Mouse (Mus musculus) G1E (cell line): ENCODE measurements around the gene Arfgef2. TPM values are rescaled to one million over a fixed set of nuclear protein-coding genes. Genes with fewer than 3 reads are reported as not detected.

Experiments
- ATAC-seq: 2 replicates; pipeline ENCODE4 v1.8.0; 2016; ENCODE audit warnings: mild to moderate bottlenecking; ENCODE audit not compliant: insufficient number of reproducible peaks, poor library complexity, low FRiP score, severe bottlenecking; ENCODE audit errors: extremely low read depth
- DNase-seq: peaks from one replicate; pipeline ENCODE4 v3.0.0; 2012; ENCODE audit warnings: low spot score
- H3K27me3 ChIP-seq: 2 replicates; pipeline ENCODE4 v1.6.1; 2012; ENCODE audit warnings: mild to moderate bottlenecking, low read length, inconsistent platforms; ENCODE audit not compliant: insufficient read depth
- H3K36me3 ChIP-seq: replicated peaks from 2 replicates; pipeline ENCODE3; 2012; ENCODE audit warnings: mild to moderate bottlenecking, inconsistent platforms
- H3K4me1 ChIP-seq: 2 replicates; pipeline ENCODE4 v1.6.1; 2012; ENCODE audit warnings: low read depth, low read length, inconsistent platforms, mixed read lengths; ENCODE audit not compliant: insufficient read depth
- H3K4me3 ChIP-seq: 2 replicates; pipeline ENCODE4 v1.5.1; 2012; ENCODE audit warnings: low read depth, mild to moderate bottlenecking, inconsistent platforms, low read length, moderate library complexity, mixed read lengths
- H3K9me3 ChIP-seq: replicated peaks from 2 replicates; pipeline ENCODE4 v1.6.1; 2012; ENCODE audit warnings: inconsistent platforms
- CTCF ChIP-seq: IDR thresholded peaks from 2 replicates; pipeline ENCODE4 v1.5.1; 2012; ENCODE audit warnings: low read depth, low read length, inconsistent platforms, mixed read lengths
- GATA1 ChIP-seq: IDR thresholded peaks from 2 replicates; pipeline ENCODE4 v1.6.1; 2012; ENCODE audit warnings: borderline replicate concordance, low read length, inconsistent platforms, mixed read lengths
- GATA2 ChIP-seq: IDR thresholded peaks from 2 replicates; pipeline ENCODE4 v1.6.1; 2012; ENCODE audit warnings: low read depth, low read length, inconsistent platforms, borderline replicate concordance
- POLR2AphosphoS5 ChIP-seq: IDR thresholded peaks from 2 replicates; pipeline ENCODE4 v1.6.1; 2012; ENCODE audit warnings: low read depth, low read length, inconsistent platforms; ENCODE audit not compliant: insufficient replicate concordance
- TAL1 ChIP-seq: conservative IDR thresholded peaks from 2 replicates; pipeline ENCODE4 v1.6.1; 2012; ENCODE audit warnings: low read depth, low read length, inconsistent platforms, mixed read lengths
- polyA plus RNA-seq: library from polyadenylated mRNA; stranded (reverse); fragments of >175 nt; gene quantifications from 2 replicates; pipeline ENCODE4 v1.2.3, GENCODE M21; 2012
- total RNA-seq, 2 experiments: library from RNA; stranded (forward) in 1 of 2; stranded (reverse) in 1 of 2; fragments of 200-1000 nt in 1 of 2; fragments of >200 nt in 1 of 2; fragmentation: Nextera tagmentation in 1 of 2; gene quantifications; 2 replicates each; pipeline ENCODE4 v1.2.3; 2014 to 2017

Arfgef2 gene
- total and polyA plus RNA-seq, 3 experiments = 7.1 to 30.0 (median 26.9) TPM

DNA sequence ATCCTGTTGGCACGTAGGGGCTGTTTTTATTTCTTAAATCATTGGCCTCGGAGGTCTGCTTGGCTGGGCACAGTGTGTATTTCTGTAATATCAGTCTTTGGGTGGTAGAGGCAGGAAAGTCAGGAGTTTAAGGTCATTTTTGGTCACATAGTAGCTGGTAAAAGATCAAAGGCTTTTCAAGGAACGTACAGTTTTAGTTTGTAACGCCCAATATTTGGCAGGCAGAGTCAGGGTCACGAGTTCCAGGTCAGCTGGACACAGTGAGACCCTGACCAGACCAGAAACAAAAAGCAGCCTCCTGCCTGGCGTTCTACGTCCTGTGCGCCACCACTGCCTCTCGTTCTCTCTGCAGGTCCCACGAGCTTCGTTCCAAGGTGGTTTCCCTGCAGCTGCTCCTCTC is 45.3 kb downstream of the Arfgef2 start:
- Histone ChIP-seq H3K36me3 (peaks cover 93% of the 10 kb centered on the region), H3K27me3 (no peaks in the 10 kb centered on the region), H3K9me3 (peaks cover 3% of the 10 kb centered on the region), H3K4me3 (no peak overlapping the region), H3K4me1 (no peaks in the 10 kb centered on the region)
- DNase-seq (no peak), ATAC-seq (no peak)
- TF ChIP-seq GATA1 = no peak
- TF ChIP-seq POLR2AphosphoS5 = no peak
- TF ChIP-seq GATA2 = no peak
- no peak for TF ChIP-seq CTCF

GRCm38 (mm10) chr2:166852270-166852669 is 46.9 kb downstream of the Arfgef2 start:
- Histone ChIP-seq H3K4me3 (no peak overlapping the region), H3K27me3 (no peaks in the 10 kb centered on the region), H3K36me3 (peaks cover 94% of the 10 kb centered on the region), H3K4me1 (no peaks in the 10 kb centered on the region), H3K9me3 (peaks cover 3% of the 10 kb centered on the region)
- no peak for TF ChIP-seq GATA2
- peak; percentile 79 for TF ChIP-seq CTCF
- no peak for TF ChIP-seq TAL1
- ATAC-seq (no peak), DNase-seq (no peak)

- Histone ChIP-seq H3K4me3 (no peak overlapping the region), H3K4me1 (no peaks in the 10 kb centered on the region), H3K27me3 (no peaks in the 10 kb centered on the region), H3K9me3 (peaks cover 3% of the 10 kb centered on the region), H3K36me3 (peaks cover 97% of the 10 kb centered on the region)
- ATAC-seq (no peak), DNase-seq (no peak)
- TF ChIP-seq GATA2 (no peak), POLR2AphosphoS5 (no peak), GATA1 (no peak), CTCF (no peak), TAL1 (no peak)
These were observed 50.4 kb downstream of the Arfgef2 start for GRCm38 (mm10) chr2:166855771-166856170.

GRCm38 (mm10) chr2:166856366-166856765 is 51.0 kb downstream of the Arfgef2 start:
- DNase-seq (no peak), ATAC-seq (no peak)
- Histone ChIP-seq H3K27me3 (no peaks in the 10 kb centered on the region), H3K4me1 (no peaks in the 10 kb centered on the region), H3K9me3 (peaks cover 3% of the 10 kb centered on the region), H3K4me3 (no peak overlapping the region), H3K36me3 (peaks cover 97% of the 10 kb centered on the region)
- TF ChIP-seq POLR2AphosphoS5 (no peak), GATA2 (no peak), GATA1 (no peak), CTCF (no peak), TAL1 (no peak)

DNA sequence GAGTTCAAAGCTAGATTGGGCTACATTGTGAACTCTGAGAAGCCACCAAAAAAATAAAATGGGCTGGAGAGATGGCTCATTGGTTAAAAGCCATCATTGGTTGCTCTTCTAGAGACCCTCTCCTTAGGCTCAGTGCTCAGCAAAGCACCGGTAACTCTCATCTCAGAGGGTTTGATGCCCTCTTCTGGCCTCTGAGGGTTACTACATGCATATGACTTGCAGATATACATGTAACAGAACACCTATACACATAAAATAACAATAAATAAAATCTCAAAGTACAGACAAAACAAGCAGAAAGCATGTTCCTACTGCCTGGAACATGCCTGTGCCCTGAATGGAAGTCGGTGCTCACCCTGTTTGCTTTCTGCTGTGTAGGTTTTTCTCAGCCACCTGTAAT is 51.7 kb downstream of the Arfgef2 start:
- DNase-seq (no peak), ATAC-seq (peak; percentile 54; the same call in 1 of the 2 replicates)
- TF ChIP-seq POLR2AphosphoS5 (no peak), GATA1 (no peak), GATA2 (no peak), CTCF (no peak), TAL1 (no peak)

GRCm38 (mm10) chr2:166859214-166859613 is 53.8 kb downstream of the Arfgef2 start:
- no peaks in the 10 kb centered on the region for H3K9me3 ChIP-seq
- no peaks in the 10 kb centered on the region for H3K4me1 ChIP-seq
- H3K36me3 ChIP-seq = peaks cover 95% of the 10 kb centered on the region
- TF ChIP-seq CTCF (no peak), TAL1 (no peak), GATA2 (no peak), GATA1 (no peak), POLR2AphosphoS5 (no peak)
- no peaks in the 10 kb centered on the region for H3K27me3 ChIP-seq
- no peak overlapping the region for H3K4me3 ChIP-seq
- DNase-seq = no peak
- no peak for ATAC-seq

More for the DNA sequence above, 51.7 kb downstream of the Arfgef2 start:
- Histone ChIP-seq H3K4me3 (no peak overlapping the region), H3K9me3 (peaks cover 2% of the 10 kb centered on the region), H3K4me1 (no peaks in the 10 kb centered on the region), H3K36me3 (peaks cover 97% of the 10 kb centered on the region), H3K27me3 (no peaks in the 10 kb centered on the region)
